Comparison of ENCODE assay signal across 9 mouse cellular contexts in the genomic region with DNA sequence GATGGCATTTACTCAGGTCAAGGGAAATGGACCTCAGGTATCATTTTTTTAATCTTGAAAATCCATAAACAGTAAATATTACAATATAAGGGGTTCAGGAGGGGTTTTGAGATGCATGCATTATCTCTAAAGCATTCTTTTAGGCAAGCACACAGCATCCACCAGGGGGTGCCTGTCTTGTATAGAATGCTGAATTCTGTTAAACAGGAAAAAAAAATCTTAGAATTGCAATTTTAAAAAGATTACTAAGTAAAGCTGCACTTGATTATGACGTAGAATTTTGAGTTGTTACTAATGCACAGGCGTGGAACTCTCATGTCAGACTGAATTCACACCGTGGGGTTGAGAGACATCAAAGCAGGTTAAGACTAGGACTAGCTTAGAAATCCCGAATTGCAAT.
DNase-seq lines count a peak whose midpoint lies in the region.
"Had no signal": no experiment of that assay in that cellular context is flagged by ENCODE, and none has a peak within 500 bp of the region (broad histone marks: within the 10 kb centered on the region; RNA-seq: fewer than 3 reads in every experiment).

No protein-coding gene starts in this region.

- peak; percentile 23 for DNase-seq in layer of hippocampus, adult 11-12 months (ENCODE audit: low spot score)
- DNase-seq in layer of hippocampus, adult 9-10 months (ENCODE audit: low spot score), result no peak
- peak; percentile 29 for DNase-seq in Muller cell, postnatal 12 days (ENCODE audit: inconsistent ontology term)
- peak; percentile 13 to 52 for DNase-seq in frontal cortex, postnatal 36 days (ENCODE audit: low spot score in 2 of 2)
- peak; percentile 19 for DNase-seq in right cerebral cortex, adult 18-20 months
- no peak for DNase-seq in T-cell, adult 2 months (ENCODE audit: low spot score)
- DNase-seq in spleen, postnatal 10 days (ENCODE audit: low spot score in 2 of 2), result no peak
- DNase-seq in lung, adult 18-20 months, result no peak
- DNase-seq: gastrocnemius, postnatal 25 days had no signal

Comparison
In these comparisons a context has a peak if more than half of its experiments do, and no peak if none do; other contexts are left out.
1. DNase-seq: peak in layer of hippocampus, adult 11-12 months (single experiment), Muller cell, postnatal 12 days (single experiment), frontal cortex, postnatal 36 days (2 of 2) and right cerebral cortex, adult 18-20 months (single experiment); none in layer of hippocampus, adult 9-10 months (single experiment), T-cell, adult 2 months (single experiment), spleen, postnatal 10 days (0 of 2) and lung, adult 18-20 months (0 of 2).